Mouse (Mus musculus): ENCODE results near the gene Tuba3a. TPM values are rescaled to one million over a fixed set of nuclear protein-coding genes. Genes with fewer than 3 reads are reported as not detected.
A peak's percentile ranks its signal among the peaks of the same experiment; 100 is the strongest.

Gene Tuba3a
- total RNA-seq, 1 experiment from 2014 or later = not detected

DNA sequence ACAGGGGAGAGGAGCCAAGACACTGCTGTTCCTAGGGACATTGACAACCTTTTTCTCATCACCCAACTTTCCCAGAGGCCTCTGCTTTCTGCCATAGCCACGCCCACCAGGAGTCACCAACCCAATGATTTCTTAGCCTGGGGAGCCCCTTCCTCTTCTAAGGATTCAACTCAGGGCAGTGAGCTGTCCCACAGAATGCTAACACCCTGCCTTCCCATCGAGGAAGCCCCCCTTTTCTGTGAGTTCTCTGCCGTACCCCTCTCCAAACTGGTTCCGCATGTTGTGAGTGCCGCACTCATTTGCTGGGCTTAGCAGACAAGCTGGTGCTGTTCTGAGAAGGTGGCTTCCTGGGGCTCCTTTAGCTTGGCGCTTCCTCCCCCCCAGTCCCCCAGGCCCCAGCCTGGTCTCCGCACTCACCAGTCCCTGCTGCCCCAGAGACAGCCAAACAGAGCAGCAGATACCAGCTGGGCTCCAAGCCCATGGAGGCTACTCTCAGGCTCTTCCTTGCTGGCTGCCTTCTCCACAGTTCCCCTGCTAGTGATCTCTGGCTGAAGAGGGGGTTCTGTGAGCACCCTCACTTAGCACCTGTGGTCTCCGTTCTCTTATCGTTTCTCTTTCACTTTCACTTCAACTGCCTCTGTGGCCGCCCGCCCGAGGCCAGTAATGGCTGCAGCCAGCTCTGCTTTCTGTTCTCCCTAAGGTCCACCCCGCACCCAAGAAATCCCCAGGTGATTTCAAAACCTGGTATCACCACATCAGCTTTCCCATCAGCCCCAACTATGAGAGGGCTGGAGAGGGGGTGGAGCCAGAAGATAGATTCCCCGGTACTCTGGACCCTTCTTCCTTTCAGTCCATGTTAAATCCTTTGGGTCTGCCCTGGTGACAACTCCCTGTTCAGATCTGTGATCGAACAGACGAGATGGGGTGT is 54.5 kb downstream of the Tuba3a start, which contains the start of gene Tapbpl:
Gene Tapbpl (minus strand): TSS at position 744 of the 928 bp plus-strand sequence.
- peak; percentile 56 for DNase-seq

DNA sequence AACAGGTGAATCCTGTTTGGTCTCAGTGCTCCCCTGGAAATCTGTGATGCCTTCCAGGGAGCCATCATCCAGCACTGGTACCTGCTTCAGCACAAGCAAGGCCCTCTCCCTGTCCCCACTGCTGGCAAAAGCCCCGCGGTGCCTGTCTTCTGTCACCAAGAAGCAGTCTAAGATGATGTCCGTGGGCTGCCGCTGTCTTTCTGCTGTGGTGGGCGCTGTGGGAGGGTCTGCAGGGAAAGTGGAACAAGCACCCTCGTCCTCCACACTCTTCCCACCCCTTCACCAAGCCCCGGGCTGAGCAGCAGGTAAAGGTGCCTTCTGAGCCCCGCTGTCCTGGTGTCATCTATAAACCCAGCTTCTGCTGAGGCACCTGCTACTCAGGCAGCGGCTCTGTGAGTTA is 55.3 kb downstream of the Tuba3a start:
- DNase-seq = no peak

Small RNAs within 50 kb of the gene (microRNA-seq; reads per million reads assigned to microRNA genes)
- 0 reads per million in 2 experiments for gene Mir8113

Other genes with a start within 250 kb of the Tuba3a start
- 82.3 and 102 TPM in 2 replicates for gene Ing4, start 246.3 kb downstream of the Tuba3a start, total RNA-seq (2021)
- 10.4 and 11.7 TPM in 2 replicates for gene Acrbp, start 236.4 kb downstream of the Tuba3a start, total RNA-seq (2021)
- 0.36 TPM in 1 of 2 replicates, not detected in the other for gene Lpar5, start 218.1 kb downstream of the Tuba3a start, total RNA-seq (2021)
- 175 and 203 TPM in 2 replicates for gene Chd4, start 190.1 kb downstream of the Tuba3a start, total RNA-seq (2021)
- 36.2 and 44.0 TPM in 2 replicates for gene Nop2, start 154.1 kb downstream of the Tuba3a start, total RNA-seq (2021)
- gene Iffo1, start 140.8 kb downstream of the Tuba3a start, total RNA-seq (2021) = 27.8 and 43.8 TPM in 2 replicates
- gene Gapdh, start 119.6 kb downstream of the Tuba3a start, total RNA-seq (2021) = 1,475 and 1,510 TPM in 2 replicates
- 35.6 and 48.3 TPM in 2 replicates for gene Ncapd2, start 94.3 kb downstream of the Tuba3a start, total RNA-seq (2021)
- gene Mrpl51, start 94.2 kb downstream of the Tuba3a start, total RNA-seq (2021) = 158 and 198 TPM in 2 replicates
- 81.4 and 102 TPM in 2 replicates for gene Vamp1, start 70.5 kb downstream of the Tuba3a start, total RNA-seq (2021)
- gene Tapbpl, start 54.2 kb downstream of the Tuba3a start, total RNA-seq (2021) = 7.6 and 9.8 TPM in 2 replicates
- 0.79 TPM in 1 of 2 replicates, not detected in the other for gene Cd27, start 49.0 kb downstream of the Tuba3a start, total RNA-seq (2021)
- 78.7 and 91.8 TPM in 2 replicates for gene Ltbr, start 27.8 kb upstream of the Tuba3a start, total RNA-seq (2021)
- gene Scnn1a, start 34.6 kb upstream of the Tuba3a start, total RNA-seq (2021) = 1.6 and 1.9 TPM in 2 replicates
- gene Tnfrsf1a, start 63.3 kb upstream of the Tuba3a start, total RNA-seq (2021) = 247 and 250 TPM in 2 replicates
- 0.30 and 0.38 TPM in 2 replicates for gene Plekhg6, start 94.8 kb upstream of the Tuba3a start, total RNA-seq (2021)
- 113 and 128 TPM in 2 replicates for gene Cd9, start 208.7 kb upstream of the Tuba3a start, total RNA-seq (2021)

All from adrenal gland, postnatal 25 days (tissue).